Mouse (Mus musculus): ENCODE results near the gene Arfgef3.
A peak's percentile ranks its signal among the peaks of the same experiment; 100 is the strongest.

Arfgef3 gene

GRCm38 (mm10) chr10:18743286-18744142 is at the start of gene Arfgef3:
TSS of gene Arfgef3 (minus strand) at chr10:18743949.
- DNase-seq (ENCODE audit: low read depth in 2 of 2, low spot score in 2 of 2) = peak in 1 of 2 experiments; percentile 12

DNA sequence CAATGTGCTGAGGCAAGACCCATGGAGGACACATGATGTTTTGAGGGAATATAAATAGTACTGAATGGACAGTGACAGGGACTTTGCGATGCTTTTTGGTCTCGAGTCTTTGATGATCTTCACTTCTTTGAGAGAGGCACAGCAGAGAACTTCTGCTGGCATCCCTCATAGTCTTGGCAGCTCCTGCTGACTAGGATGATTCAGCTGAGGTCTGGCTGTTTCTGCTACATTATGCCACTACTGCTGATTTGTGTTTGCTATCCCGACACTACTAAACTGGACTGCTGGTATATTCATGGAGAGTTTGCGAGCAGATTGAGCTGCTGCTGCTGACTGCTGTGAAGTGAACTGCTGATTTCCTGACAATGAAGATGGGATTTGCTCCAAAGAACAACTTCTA is 46.3 kb upstream of the Arfgef3 start:
- DNase-seq (ENCODE audit: low read depth in 2 of 2, low spot score in 2 of 2) = no peak

DNA sequence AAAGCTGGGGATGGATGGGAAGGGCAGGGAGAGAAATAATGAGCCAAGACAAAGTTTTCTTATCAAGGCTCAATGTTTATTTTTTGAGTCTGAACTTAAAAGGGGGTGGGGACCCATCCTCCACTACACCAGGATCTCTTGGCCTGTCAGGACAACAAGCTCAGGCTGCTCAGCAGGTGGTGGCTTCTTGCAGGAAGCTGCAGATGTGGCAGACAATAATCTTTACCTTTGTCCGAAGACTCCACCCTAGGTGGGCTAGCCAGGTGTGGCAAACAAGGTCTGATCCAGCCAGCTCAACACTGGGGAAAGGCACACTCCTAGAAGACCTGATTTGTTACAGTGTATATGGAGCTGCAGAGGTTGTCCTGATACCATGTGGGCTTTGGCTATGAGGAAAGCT is 44.9 kb upstream of the Arfgef3 start:
- DNase-seq (ENCODE audit: low read depth in 2 of 2, low spot score in 2 of 2) = no peak

GRCm38 (mm10) chr10:18786693-18787092 is 42.9 kb upstream of the Arfgef3 start, which contains the start of gene Gm4922:
TSS of gene Gm4922 (minus strand) at chr10:18786793.
- DNase-seq (ENCODE audit: low read depth in 2 of 2, low spot score in 2 of 2) = no peak

DNA sequence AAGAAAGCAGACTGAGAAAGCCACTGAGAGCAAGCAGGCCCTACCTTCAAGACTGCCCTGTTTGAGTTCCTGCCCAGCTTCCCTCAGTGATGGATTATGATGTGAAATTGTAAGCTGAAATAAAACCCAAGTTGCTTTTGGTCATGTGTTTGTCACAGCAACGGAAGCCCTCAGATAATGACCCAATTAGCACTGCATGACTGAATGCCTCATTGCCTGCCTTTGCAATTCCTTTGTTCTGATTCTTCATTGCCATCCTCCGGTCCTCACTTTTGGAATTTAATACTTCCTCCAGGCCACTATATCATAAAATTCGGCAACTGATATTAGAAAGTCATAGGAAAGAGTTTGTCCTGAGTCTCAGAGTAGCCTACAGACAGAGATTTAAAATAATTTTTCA is 33.8 kb upstream of the Arfgef3 start:
- no peak for DNase-seq (ENCODE audit: low read depth in 2 of 2, low spot score in 2 of 2)

- DNase-seq (ENCODE audit: low read depth in 2 of 2, low spot score in 2 of 2) = no peak
These were observed 28.9 kb upstream of the Arfgef3 start for GRCm38 (mm10) chr10:18772537-18773179.

DNA sequence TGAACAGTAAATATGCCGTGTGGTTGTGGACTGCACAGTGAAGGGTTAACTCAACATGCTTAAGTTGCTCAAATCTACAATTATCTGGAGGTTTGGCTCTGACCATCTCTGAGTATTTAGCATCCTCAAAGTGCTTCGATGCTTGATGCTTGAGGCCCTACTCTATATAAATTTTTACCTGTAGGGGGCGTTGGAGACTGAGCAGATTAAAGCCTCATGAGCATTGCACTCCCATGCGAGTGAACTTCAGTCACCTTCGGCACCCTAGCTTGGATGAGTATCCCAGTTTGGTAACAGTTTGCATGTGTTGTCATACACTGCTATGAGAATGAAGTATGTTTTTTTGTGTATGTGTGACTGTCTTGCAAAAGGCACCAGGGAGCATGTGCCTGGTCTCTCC is 26.2 kb upstream of the Arfgef3 start:
- no peak for DNase-seq (ENCODE audit: low read depth in 2 of 2, low spot score in 2 of 2)

DNA sequence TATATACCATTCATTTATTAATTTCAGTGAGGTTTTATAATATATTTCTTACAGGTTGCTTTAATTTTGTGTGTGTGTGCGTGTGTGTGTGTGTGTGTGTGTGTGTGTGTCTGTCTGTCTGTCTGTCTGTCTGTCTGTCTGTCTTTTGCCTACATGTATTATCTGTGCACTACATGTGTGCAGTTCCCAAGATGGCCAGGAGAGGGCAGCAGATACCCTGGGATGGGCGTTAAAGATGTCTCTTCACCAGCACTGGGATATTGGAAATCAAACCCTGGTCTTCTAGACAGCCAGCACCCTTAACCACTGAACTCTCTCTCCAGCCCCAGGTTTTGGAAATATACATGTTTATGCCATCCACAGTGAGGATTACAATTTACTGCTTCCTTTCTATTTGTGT is 16.5 kb upstream of the Arfgef3 start:
- DNase-seq (ENCODE audit: low read depth in 2 of 2, low spot score in 2 of 2) = peak; percentile 26 to 40

GRCm38 (mm10) chr10:18750057-18750456 is 6.3 kb upstream of the Arfgef3 start:
- DNase-seq (ENCODE audit: low read depth in 2 of 2, low spot score in 2 of 2) = no peak

- DNase-seq (ENCODE audit: low read depth in 2 of 2, low spot score in 2 of 2) = no peak
These were observed 1.7 kb downstream of the Arfgef3 start for GRCm38 (mm10) chr10:18742086-18742485.

DNA sequence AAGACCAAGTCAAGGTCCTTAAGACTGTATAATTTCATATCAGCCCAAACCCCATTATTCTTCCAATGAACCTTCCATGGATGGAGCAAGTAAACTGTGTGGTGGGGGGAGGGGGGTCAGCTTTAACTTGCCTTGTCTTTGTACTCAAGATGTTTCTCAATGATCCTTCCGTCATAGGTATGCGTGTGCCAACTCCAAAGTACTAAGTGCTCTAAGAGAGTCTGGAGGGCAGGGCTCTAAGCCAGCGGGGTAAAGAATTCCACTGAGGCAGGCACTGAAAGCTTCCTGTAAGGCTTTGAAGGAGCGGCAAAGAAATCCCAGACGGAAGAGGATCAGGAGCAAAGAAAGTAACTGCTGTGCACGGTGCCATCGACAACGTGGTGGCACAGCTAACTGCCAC is 2.7 kb downstream of the Arfgef3 start:
- DNase-seq (ENCODE audit: low read depth in 2 of 2, low spot score in 2 of 2) = no peak

- DNase-seq (ENCODE audit: low read depth in 2 of 2, low spot score in 2 of 2) = no peak
These were observed 15.2 kb downstream of the Arfgef3 start for GRCm38 (mm10) chr10:18728548-18728947.

DNA sequence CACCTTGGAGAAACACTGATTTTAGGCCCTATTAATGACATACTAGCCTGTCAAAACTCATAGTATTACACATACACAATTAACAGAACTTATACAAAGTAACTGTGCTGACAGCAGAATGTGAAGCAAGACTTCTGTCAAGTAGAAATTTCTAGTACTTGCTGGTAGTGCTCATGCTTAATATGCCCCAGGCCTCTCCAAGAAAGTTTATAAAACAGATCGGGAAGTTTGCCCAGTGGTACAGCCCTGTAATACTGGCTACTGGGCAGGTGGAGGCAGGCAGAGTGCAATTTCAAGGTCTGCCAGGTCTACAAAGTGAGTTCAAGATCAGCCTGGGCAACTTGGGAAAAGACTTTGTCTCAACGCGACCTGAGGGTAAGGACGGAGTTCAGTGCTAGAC is 32.3 kb downstream of the Arfgef3 start:
- DNase-seq (ENCODE audit: low read depth in 2 of 2, low spot score in 2 of 2) = no peak

DNA sequence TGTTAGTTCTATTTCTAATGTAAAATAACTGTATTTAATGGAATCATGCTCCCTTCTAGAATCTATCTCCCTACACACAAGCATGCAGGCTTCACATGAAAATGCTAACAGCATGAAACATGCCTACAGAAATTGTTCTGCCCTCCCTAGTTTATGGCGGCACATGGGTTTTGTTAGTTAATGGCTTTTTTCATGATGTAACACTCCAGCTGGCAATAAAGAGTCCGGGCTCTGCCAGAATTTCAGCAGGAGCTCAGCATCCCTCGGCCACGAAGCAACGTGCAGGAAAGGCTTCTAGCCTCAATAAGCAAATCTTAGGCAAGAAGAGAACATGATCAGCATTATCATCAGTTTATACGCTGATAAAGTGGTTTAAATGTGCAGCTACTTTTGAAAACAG is 32.8 kb downstream of the Arfgef3 start:
- DNase-seq (ENCODE audit: low read depth in 2 of 2, low spot score in 2 of 2) = no peak

- no peak for DNase-seq (ENCODE audit: low read depth in 2 of 2, low spot score in 2 of 2)
These were observed 33.9 kb downstream of the Arfgef3 start for GRCm38 (mm10) chr10:18709836-18710235.

DNA sequence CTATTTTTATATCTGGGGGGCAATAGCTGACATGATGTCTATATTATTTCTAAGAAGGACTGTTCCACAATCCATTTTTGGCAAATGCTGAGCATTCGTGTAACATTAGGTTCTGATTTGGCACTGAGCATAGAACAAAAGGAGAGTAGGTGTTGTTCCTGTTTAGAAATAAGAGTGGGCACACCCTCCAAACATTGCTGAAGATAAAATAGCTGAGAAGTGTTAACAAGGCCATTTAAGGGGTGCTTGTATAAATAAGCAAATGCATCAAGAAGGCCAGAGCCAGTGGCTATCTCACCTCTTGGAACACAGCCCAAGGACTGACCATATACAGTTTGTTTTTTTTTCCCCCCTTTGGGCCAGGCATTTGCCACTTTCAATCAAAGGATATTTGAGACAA is 35.1 kb downstream of the Arfgef3 start:
- DNase-seq (ENCODE audit: low read depth in 2 of 2, low spot score in 2 of 2) = no peak

DNA sequence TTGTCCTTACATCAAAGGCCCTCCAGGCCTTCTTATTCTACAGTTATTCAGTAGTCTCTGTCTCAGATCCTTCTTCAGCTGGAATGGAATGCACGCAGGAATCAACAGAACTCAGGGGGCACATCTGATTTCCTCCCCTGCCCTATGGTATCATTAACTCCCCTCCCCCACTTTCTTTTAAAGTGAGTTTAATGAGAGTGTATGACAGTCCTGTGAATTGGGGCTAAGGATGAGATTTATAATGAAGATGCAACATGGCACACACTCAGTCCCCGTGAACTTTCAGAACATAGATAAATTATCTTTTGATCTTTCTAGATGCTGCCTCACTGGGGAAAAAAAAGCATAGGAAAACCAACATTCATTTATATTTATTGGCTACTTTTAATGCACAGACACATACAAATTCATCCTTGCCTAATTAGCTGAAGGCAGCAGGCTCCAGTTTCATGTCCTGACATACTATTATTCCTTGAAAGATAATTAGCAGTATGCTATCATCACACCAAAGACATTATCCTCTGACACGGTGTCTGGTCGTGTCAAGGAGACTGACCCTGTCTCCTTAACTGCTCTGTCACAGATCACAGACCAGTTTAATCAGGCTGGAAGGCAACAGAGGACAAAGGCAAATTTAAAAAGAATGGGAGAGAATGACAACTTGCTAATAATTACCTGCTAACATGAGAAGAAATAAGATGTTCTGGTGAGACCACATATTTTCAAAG is 39.2 kb downstream of the Arfgef3 start:
- DNase-seq (ENCODE audit: low read depth in 2 of 2, low spot score in 2 of 2) = no peak

GRCm38 (mm10) chr10:18701517-18701916 is 42.2 kb downstream of the Arfgef3 start:
- DNase-seq (ENCODE audit: low read depth in 2 of 2, low spot score in 2 of 2) = no peak

DNA sequence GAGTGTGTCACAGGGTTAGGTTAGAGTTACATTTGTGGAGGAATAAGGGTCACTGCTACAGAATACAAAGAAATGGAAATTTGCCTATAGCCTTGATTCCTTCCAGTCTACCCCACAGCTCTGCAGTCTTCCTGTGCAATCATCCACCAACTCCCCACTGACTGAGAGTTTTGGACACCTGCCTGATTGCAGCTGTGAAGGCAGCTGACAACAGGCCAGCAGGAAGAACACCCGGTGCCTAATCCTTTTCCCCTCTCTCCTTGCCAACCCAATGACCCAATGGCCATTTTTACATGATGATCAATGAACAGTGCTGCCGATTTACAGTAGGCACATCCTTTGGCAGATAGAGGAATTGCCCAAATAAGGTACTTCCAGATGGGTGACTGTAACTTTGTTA is 43.6 kb downstream of the Arfgef3 start:
- DNase-seq (ENCODE audit: low read depth in 2 of 2, low spot score in 2 of 2) = no peak

DNA sequence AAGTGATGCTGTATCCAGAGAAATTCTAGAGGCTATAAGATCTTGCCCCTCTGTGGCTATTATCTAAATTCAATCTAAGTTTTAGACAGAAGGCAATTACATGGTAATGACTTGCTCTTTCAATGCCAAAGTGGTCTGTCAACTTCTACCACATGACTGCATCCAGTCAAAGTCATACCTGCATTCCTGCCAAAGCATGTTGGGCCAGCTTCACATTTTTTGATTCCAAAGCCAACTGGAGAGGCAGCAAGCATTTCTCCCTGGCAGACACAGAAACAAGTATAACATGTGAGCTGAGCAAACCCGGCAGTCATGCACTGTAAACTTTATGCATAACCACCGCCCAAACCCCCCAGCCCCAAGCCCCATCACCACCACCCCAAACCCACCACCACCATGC is 44.6 kb downstream of the Arfgef3 start:
- DNase-seq (ENCODE audit: low read depth in 2 of 2, low spot score in 2 of 2) = no peak

DNA sequence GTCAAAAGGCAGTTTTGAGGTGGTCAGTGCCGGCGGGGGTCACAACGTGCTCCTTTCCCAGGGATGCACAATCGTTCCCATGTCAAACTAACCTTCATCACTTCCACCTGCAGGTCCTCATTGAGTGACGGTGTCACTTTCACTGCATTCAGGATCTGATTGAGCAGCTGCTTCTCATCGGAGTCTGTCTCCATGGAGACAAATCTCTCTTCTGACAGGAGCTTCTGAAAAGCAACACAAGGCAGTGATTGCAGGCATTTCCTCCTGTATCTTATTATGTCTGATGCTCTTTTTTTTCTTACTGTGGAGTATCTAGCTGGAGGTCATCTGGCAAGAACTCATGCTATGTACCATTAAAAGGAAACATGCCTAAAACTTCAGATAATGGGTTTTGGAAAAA is 47.3 kb downstream of the Arfgef3 start:
- no peak for DNase-seq (ENCODE audit: low read depth in 2 of 2, low spot score in 2 of 2)

- DNase-seq (ENCODE audit: low read depth in 2 of 2, low spot score in 2 of 2) = no peak
These were observed 55.5 kb downstream of the Arfgef3 start for GRCm38 (mm10) chr10:18688234-18688633.
